20 mouse cellular contexts compared by ENCODE assay signal in genomic region chr12:71290460-71290859, GRCm38 (mm10). TPM values are rescaled to one million over a fixed set of nuclear protein-coding genes. Genes with fewer than 3 reads are reported as not detected.
DNase-seq lines count a peak whose midpoint lies in the region; ATAC-seq lines count a peak whose summit lies in the region.
"Had no signal": no experiment of that assay in that cellular context is flagged by ENCODE, and none has a peak within 500 bp of the region (broad histone marks: within the 10 kb centered on the region; RNA-seq: fewer than 3 reads in every experiment).

No protein-coding gene starts in this region.

- H3K9ac ChIP-seq in hindbrain, embryonic 12.5 days = no peak overlapping the region
- no peak overlapping the region for H3K9ac ChIP-seq in midbrain, embryonic 12.5 days (replicated peaks)
- no peak overlapping the region for H3K9ac ChIP-seq in midbrain, embryonic 13.5 days (replicated peaks)
- H3K9ac ChIP-seq: liver, embryonic 14.5 days had no signal

- H3K4me2 ChIP-seq in hindbrain, embryonic 12.5 days (replicated peaks) = no peak overlapping the region
- H3K4me2 ChIP-seq in midbrain, embryonic 12.5 days (replicated peaks) = no peak overlapping the region
- no peak overlapping the region for H3K4me2 ChIP-seq in midbrain, embryonic 13.5 days (replicated peaks)

- H3K9me3 ChIP-seq in hindbrain, embryonic 12.5 days (replicated peaks) = peaks cover under 1% of the 10 kb centered on the region; the same call in 1 of the 2 replicates
- no peaks in the 10 kb centered on the region for H3K9me3 ChIP-seq in hindbrain, embryonic 10.5 days
- H3K9me3 ChIP-seq in midbrain, embryonic 12.5 days = no peaks in the 10 kb centered on the region
- no peaks in the 10 kb centered on the region for H3K9me3 ChIP-seq in midbrain, embryonic 10.5 days (replicated peaks)
- H3K9me3 ChIP-seq in midbrain, embryonic 13.5 days = no peaks in the 10 kb centered on the region

- H3K4me1 ChIP-seq in hindbrain, embryonic 12.5 days = peaks cover 19% of the 10 kb centered on the region
- H3K4me1 ChIP-seq in hindbrain, embryonic 10.5 days (replicated peaks) = peaks cover 27% of the 10 kb centered on the region
- H3K4me1 ChIP-seq in midbrain, embryonic 12.5 days = peaks cover 19% of the 10 kb centered on the region
- peaks cover 28% of the 10 kb centered on the region for H3K4me1 ChIP-seq in midbrain, embryonic 10.5 days
- peaks cover 25% of the 10 kb centered on the region for H3K4me1 ChIP-seq in midbrain, embryonic 13.5 days (replicated peaks)

- no peaks in the 10 kb centered on the region; the same call in 1 of the 2 replicates for H3K27me3 ChIP-seq in hindbrain, embryonic 12.5 days
- H3K27me3 ChIP-seq in hindbrain, embryonic 10.5 days (ENCODE audit: insufficient read depth, poor library complexity, severe bottlenecking) = peaks cover 13% of the 10 kb centered on the region; the same call in 1 of the 2 replicates
- peaks cover 11% of the 10 kb centered on the region for H3K27me3 ChIP-seq in midbrain, embryonic 12.5 days
- H3K27me3 ChIP-seq in midbrain, embryonic 10.5 days (ENCODE audit: low read depth, poor library complexity, severe bottlenecking) = no peaks in the 10 kb centered on the region
- H3K27me3 ChIP-seq in midbrain, embryonic 13.5 days = no peaks in the 10 kb centered on the region
- H3K27me3 ChIP-seq: CH12.LX had no signal

- 68% methylated on average over 2 of the region's 2 CpGs for WGBS in hindbrain, embryonic 12.5 days
- 51% methylated on average over 2 of the region's 2 CpGs for WGBS in hindbrain, embryonic 10.5 days
- WGBS in midbrain, embryonic 12.5 days = 85% methylated on average over 2 of the region's 2 CpGs
- 57% methylated on average over 2 of the region's 2 CpGs for WGBS in midbrain, embryonic 10.5 days
- 62% methylated on average over 2 of the region's 2 CpGs for WGBS in midbrain, embryonic 13.5 days

- H3K4me3 ChIP-seq in hindbrain, embryonic 12.5 days = no peak overlapping the region
- H3K4me3 ChIP-seq in hindbrain, embryonic 10.5 days = no peak overlapping the region
- no peak overlapping the region for H3K4me3 ChIP-seq in midbrain, embryonic 12.5 days
- no peak overlapping the region for H3K4me3 ChIP-seq in midbrain, embryonic 10.5 days
- H3K4me3 ChIP-seq in midbrain, embryonic 13.5 days (replicated peaks) = no peak overlapping the region
- H3K4me3 ChIP-seq: heart, adult 2 months had no signal

- H3K36me3 ChIP-seq in hindbrain, embryonic 12.5 days = no peaks in the 10 kb centered on the region
- no peaks in the 10 kb centered on the region for H3K36me3 ChIP-seq in hindbrain, embryonic 10.5 days
- H3K36me3 ChIP-seq in midbrain, embryonic 12.5 days = no peaks in the 10 kb centered on the region
- H3K36me3 ChIP-seq in midbrain, embryonic 10.5 days = no peaks in the 10 kb centered on the region
- no peaks in the 10 kb centered on the region for H3K36me3 ChIP-seq in midbrain, embryonic 13.5 days

- ATAC-seq in hindbrain, embryonic 12.5 days (ENCODE audit: low FRiP score) = 0 out of 2 replicates have a peak, but pooled peaks have one; percentile 47
- ATAC-seq in midbrain, embryonic 12.5 days (ENCODE audit: low FRiP score, low read depth) = 0 out of 2 replicates have a peak, but pooled peaks have one; percentile 19
- ATAC-seq in midbrain, embryonic 13.5 days = peak; percentile 56
- no peak for ATAC-seq in erythroblast, adult 5-6 weeks (replicated peaks; ENCODE audit: low FRiP score, poor library complexity, severe bottlenecking)
- ATAC-seq: intestine, embryonic 16.5 days had no signal

- no peak overlapping the region for H3K27ac ChIP-seq in hindbrain, embryonic 12.5 days
- H3K27ac ChIP-seq in hindbrain, embryonic 10.5 days = no peak overlapping the region
- no peak overlapping the region for H3K27ac ChIP-seq in midbrain, embryonic 12.5 days (replicated peaks)
- no peak overlapping the region for H3K27ac ChIP-seq in midbrain, embryonic 10.5 days (replicated peaks)
- no peak overlapping the region for H3K27ac ChIP-seq in midbrain, embryonic 13.5 days
- H3K27ac ChIP-seq: heart, adult 2 months; liver, embryonic 14.5 days; macrophage had no signal

- DNase-seq in hindbrain, embryonic 10.5 days (ENCODE audit: low spot score) = no peak
- no peak for DNase-seq in midbrain, embryonic 10.5 days (ENCODE audit: low spot score)
- DNase-seq in right cerebral cortex, postnatal 36 days (ENCODE audit: low spot score in 2 of 2) = no peak
- DNase-seq: adrenal gland, postnatal 25 days; cerebellum, adult 11-12 months; cerebellum, postnatal 25 days; gastrocnemius, postnatal 10 days; heart, adult 2 months; heart, postnatal 36 days; kidney, postnatal 10 days; thymus, postnatal 36 days had no signal

RNA-seq across cellular contexts. Expression of gene Dact1, which starts 19.2 kb away (rescaled TPM):
- polyA plus RNA-seq in hindbrain, embryonic 12.5 days (2016; fragmentation: Nextera tagmentation; extraction: Ambion mirVana) = 50.6 and 53.0 TPM in 2 replicates
- 12.2 and 15.2 TPM in 2 replicates for polyA plus RNA-seq in hindbrain, embryonic 10.5 days (2016; fragmentation: Nextera tagmentation; extraction: Ambion mirVana)
- 30.5 and 32.6 TPM in 2 replicates for polyA plus RNA-seq in midbrain, embryonic 12.5 days (2016; fragmentation: Nextera tagmentation; extraction: Ambion mirVana)
- 7.2 and 9.0 TPM in 2 replicates for polyA plus RNA-seq in midbrain, embryonic 10.5 days (2016; fragmentation: Nextera tagmentation; extraction: Ambion mirVana)
- polyA plus RNA-seq in midbrain, embryonic 13.5 days (2015; fragmentation: Nextera tagmentation; extraction: Ambion mirVana) = 24.2 and 30.5 TPM in 2 replicates
- total RNA-seq in erythroblast, adult 5-6 weeks (2015; ENCODE audit: low replicate concordance) = not detected in 2 replicates
- not detected in 2 replicates for total RNA-seq in erythroblast, adult 5-6 weeks (2017; ENCODE audit: low replicate concordance)
- total RNA-seq: MEL had no signal
- polyA plus RNA-seq: macrophage had no signal
